Mouse (Mus musculus) kidney, adult 2 months (tissue): ENCODE measurements around the gene B4galt5. TPM values are rescaled to one million over a fixed set of nuclear protein-coding genes. Genes with fewer than 3 reads are reported as not detected.

Experiments
- DNase-seq: peaks from one replicate; pipeline ENCODE4 v3.0.0; 2021
- H3K27ac ChIP-seq: fragments of 200-500 bp; 2 replicates; pipeline ENCODE4 v1.5.1; 2012; ENCODE audit warnings: low read depth, low read length, control low read depth, inconsistent platforms; ENCODE audit not compliant: insufficient read depth
- H3K27me3 ChIP-seq: fragments of 200-500 bp; replicated peaks from 2 replicates; pipeline ENCODE4 v1.6.1; 2012; ENCODE audit warnings: mild to moderate bottlenecking, moderate library complexity, low read length, inconsistent platforms; ENCODE audit not compliant: control insufficient read depth, insufficient read depth
- H3K36me3 ChIP-seq: fragments of 200-500 bp; 2 replicates; pipeline ENCODE4 v1.6.1; 2012; ENCODE audit warnings: mild to moderate bottlenecking, moderate library complexity, low read length, inconsistent platforms; ENCODE audit not compliant: control insufficient read depth, insufficient read depth
- H3K4me1 ChIP-seq: fragments of 200-500 bp; 2 replicates; pipeline ENCODE4 v1.6.1; 2011; ENCODE audit warnings: low read length; ENCODE audit not compliant: control insufficient read depth, insufficient read depth
- H3K4me3 ChIP-seq: fragments of 200-500 bp; 2 replicates; pipeline ENCODE4 v1.5.1; 2011; ENCODE audit warnings: mild to moderate bottlenecking, low read depth, low read length, control low read depth; ENCODE audit not compliant: insufficient read depth
- CTCF ChIP-seq: fragments of 200-500 bp; conservative IDR thresholded peaks from 2 replicates; pipeline ENCODE4 v1.5.1; 2011; ENCODE audit warnings: low read depth, mild to moderate bottlenecking, control low read depth, low read length, moderate library complexity, mixed read lengths; ENCODE audit not compliant: insufficient read depth, insufficient read length
- POLR2A ChIP-seq: fragments of 200-500 bp; IDR thresholded peaks from one replicate; pipeline ENCODE4 v1.6.1; 2011; ENCODE audit warnings: low read depth, low read length, control low read depth
- WGBS: fragments of 180-500 bp; shearing (Covaris S2); methylation state at CpG from one replicate; pipeline ENCODE4 v1.1.7; 2018; 5-methylcytosine and 5-hydroxymethylcytosine counted together
- polyA plus RNA-seq: library from polyadenylated mRNA; depleted of rRNA; stranded (reverse); fragments of >200 nt; gene quantifications from 2 replicates; pipeline ENCODE4 v1.2.3, GENCODE M21; 2012

Gene B4galt5
- polyA plus RNA-seq, 1 experiment, result 51.5 TPM

DNA sequence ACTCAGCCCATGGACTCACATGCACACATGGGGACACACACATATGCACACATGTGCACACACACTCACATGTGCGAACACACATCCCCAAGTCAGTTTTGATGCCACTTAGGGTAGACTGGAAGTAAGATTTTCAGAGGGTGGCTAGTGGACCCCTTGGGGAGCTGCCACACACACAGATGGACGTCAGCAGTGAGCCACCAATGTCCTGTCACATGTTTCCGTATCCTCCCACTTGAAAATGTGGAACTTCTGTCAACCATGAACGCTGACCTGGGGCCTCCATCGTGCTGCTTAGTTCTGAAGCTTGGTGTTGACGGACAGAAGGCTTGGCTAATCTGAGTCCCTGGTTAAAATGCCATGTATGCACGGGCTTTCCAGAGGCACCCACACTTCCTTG lies 32.6 kb upstream of the B4galt5 start:
- Histone ChIP-seq H3K4me3 (no peak overlapping the region), H3K36me3 (no peaks in the 10 kb centered on the region), H3K27ac (0 out of 2 replicates have a peak overlapping the region, but pooled peaks have one; percentile 76), H3K4me1 (peaks cover 26% of the 10 kb centered on the region), H3K27me3 (no peaks in the 10 kb centered on the region)
- DNase-seq, result no peak
- 81% methylated on average over 7 of the region's 7 CpGs for WGBS
- TF ChIP-seq POLR2A, result no peak
- no peak for TF ChIP-seq CTCF

DNA sequence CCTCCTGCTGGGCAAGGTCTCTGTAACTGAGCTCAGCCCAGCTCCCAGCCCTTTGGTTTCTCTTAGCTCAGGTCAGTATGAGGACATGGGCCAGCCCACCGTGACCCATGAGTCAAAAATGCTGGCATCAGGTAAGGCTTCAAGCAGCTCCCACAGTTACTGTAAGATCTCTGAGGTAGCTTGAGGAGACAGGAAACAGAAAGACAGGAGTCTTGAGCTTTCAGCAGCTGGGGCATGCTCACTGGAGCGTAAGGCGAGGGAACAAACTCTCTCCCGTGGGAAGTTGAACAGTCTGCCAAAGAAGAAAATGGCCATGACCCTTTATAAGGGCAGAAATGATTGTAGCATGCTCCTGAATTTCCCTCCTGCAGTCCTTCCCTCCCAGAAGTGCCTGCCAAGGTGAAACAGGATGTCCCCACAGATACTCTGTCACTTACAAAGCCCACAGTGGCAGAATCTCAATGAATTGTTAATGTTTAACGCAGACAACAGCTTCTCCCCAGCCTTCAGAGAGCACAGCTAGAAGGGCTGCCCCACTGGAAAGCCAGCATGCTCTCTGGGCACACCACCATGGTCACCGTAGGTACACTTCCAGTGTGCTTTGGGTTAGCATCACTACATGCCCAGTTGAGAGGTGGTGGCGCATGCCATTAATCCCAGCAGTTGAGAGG lies 31.8 kb upstream of the B4galt5 start:
- Histone ChIP-seq H3K4me3 (no peak overlapping the region), H3K36me3 (no peaks in the 10 kb centered on the region), H3K27ac (peak overlapping the region; percentile 76), H3K4me1 (peaks cover 26% of the 10 kb centered on the region), H3K27me3 (no peaks in the 10 kb centered on the region)
- TF ChIP-seq POLR2A (no peak), CTCF (no peak)
- 27% methylated on average over 7 of the region's 7 CpGs for WGBS
- peak; percentile 87 for DNase-seq

DNA sequence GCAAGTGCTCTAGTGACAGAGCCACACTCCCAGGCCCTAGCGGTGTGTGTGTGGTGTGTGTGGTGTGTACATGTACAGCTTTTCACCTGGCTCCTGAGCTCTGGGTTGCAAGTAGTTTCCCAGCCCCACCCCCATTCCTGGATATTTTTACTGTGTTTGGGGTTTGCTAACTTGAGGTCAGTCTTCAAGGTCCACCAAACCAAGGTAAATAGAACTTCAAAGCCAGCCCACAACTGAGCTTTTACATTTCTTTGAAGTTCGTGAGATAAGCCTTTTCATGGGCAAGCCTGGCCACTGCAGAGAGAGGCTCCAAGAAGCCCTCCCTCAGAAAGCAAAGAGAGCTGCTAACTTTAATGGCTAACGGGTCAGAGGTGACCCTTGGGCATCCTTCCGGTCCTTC lies 30.0 kb upstream of the B4galt5 start:
- Histone ChIP-seq H3K4me1 (peaks cover 21% of the 10 kb centered on the region), H3K27me3 (no peaks in the 10 kb centered on the region), H3K27ac (no peak overlapping the region), H3K4me3 (no peak overlapping the region), H3K36me3 (no peaks in the 10 kb centered on the region)
- no peak for TF ChIP-seq POLR2A
- TF ChIP-seq CTCF, result no peak
- whole genome bisulfite sequencing, result 61% methylated on average over 4 of the region's 4 CpGs
- DNase-seq, result no peak

DNA sequence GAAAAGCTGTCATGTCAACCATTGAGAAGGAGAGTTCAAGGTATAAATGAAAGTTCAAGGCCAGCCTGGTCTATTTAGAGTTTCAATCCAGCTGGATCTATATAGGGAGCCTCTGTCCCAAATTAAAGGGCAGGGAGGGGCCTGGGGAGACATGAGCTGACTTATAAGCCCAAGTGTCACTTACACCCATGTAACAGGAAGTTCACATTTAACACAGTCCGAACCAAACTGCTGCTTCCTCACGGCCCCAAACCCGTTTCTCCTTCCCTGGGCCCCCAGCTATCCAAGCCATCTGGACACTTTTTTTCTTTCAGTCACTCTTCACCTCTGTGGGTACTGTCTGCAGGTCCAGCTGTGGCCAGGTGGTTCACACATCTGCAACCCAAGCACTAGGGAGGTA lies 28.7 kb upstream of the B4galt5 start:
- no peak for DNase-seq
- Histone ChIP-seq H3K27ac (no peak overlapping the region), H3K27me3 (no peaks in the 10 kb centered on the region), H3K4me1 (peaks cover 16% of the 10 kb centered on the region), H3K4me3 (no peak overlapping the region), H3K36me3 (no peaks in the 10 kb centered on the region)
- 75% methylated on average over 3 of the region's 3 CpGs for WGBS
- TF ChIP-seq POLR2A, result no peak
- TF ChIP-seq CTCF, result no peak

DNA sequence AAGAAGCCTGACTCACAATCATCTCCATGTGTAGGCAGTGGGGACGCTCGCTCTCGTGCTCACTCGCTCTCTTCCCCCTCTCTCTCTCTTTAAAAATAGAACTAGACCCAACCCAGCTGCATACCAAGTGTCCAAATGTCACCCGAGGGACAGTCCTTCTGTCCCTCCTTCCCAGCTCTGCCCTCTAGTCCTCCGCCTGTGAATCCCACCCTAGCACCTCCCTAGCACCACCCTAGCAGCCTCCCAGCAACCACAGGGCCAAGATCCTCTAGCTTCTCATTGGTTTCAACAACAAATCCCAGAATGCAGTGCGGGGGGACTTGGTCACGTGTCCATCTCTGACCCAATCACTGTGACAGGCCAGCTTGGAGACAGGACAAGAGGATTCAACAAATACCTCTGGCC lies 27.2 kb upstream of the B4galt5 start:
- TF ChIP-seq CTCF (no peak), POLR2A (no peak)
- WGBS, result 82% methylated on average over 8 of the region's 8 CpGs
- no peak overlapping the region for H3K27ac ChIP-seq
- H3K4me3 ChIP-seq, result no peak overlapping the region
- no peaks in the 10 kb centered on the region for H3K27me3 ChIP-seq
- no peaks in the 10 kb centered on the region for H3K36me3 ChIP-seq
- no peak for DNase-seq
- peaks cover 10% of the 10 kb centered on the region for H3K4me1 ChIP-seq

DNA sequence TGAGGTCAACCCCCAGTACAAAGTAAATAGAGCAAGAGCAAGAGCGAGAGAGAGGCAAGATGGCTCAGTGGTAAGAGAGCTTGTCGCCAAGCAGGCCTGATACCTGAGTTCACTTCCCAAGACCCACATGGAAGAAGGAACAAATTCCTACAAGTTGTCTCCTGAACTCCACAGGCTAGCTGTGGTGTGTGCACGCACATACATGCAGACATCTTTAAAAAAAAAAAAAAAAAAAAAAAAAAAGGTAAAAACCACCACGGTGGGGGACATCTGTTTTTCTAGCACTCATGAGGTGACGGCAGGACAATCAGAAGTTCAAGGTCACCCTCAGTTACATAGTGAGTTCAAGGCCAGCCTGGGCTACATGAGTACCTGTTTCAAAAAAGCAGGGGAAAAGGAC lies 26.7 kb upstream of the B4galt5 start:
- H3K27ac ChIP-seq, result no peak overlapping the region
- no peak for TF ChIP-seq CTCF
- TF ChIP-seq POLR2A, result no peak
- H3K4me1 ChIP-seq, result peaks cover 6% of the 10 kb centered on the region
- no peaks in the 10 kb centered on the region for H3K27me3 ChIP-seq
- no peak for DNase-seq
- WGBS, result 98% methylated on average over 5 of the region's 5 CpGs
- H3K4me3 ChIP-seq, result no peak overlapping the region
- no peaks in the 10 kb centered on the region for H3K36me3 ChIP-seq

DNA sequence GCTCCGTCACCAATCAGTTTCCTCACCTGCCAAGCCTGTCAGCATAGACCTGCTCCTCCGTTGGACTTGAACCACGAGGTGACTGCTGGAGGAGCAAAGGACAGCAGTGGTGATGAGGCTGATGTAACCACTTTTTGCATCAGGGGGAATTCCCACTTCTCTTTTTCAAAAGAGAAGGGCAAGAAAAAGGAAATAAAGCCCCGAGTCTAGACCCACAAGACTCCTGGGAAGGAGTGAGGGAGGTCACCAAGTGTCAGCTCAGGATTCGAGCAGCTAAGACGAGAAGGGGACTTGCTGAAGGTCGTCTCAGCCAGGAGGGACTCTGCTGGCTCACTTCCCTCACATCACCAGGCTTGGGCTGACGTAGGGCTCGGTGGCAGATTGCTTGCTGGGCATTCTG lies 26.2 kb upstream of the B4galt5 start:
- no peaks in the 10 kb centered on the region for H3K27me3 ChIP-seq
- 77% methylated on average over 9 of the region's 9 CpGs for WGBS
- no peaks in the 10 kb centered on the region for H3K36me3 ChIP-seq
- H3K4me1 ChIP-seq, result peaks cover 2% of the 10 kb centered on the region; the same call in 1 of the 2 replicates
- H3K4me3 ChIP-seq, result no peak overlapping the region
- no peak for TF ChIP-seq CTCF
- TF ChIP-seq POLR2A, result no peak
- no peak for DNase-seq
- H3K27ac ChIP-seq, result no peak overlapping the region
